Mouse (Mus musculus) forebrain, postnatal 0 days (tissue): ENCODE data around the gene Etnk2. TPM values are rescaled to one million over a fixed set of nuclear protein-coding genes. Genes with fewer than 3 reads are reported as not detected.

Experiments
- ATAC-seq: fragments of 200-750 bp; cut with Nextera tagmentation; 2 replicates; pipeline ENCODE4 v1.8.0; 2017; ENCODE audit warnings: mild to moderate bottlenecking, moderate library complexity
- DNase-seq: peaks from one replicate; pipeline ENCODE4 v3.0.0-alpha.2; 2015
- H3K27ac ChIP-seq: fragments of 300-500 bp; sonication (generic); 2 replicates; pipeline ENCODE4 v1.5.1; 2014; ENCODE audit warnings: low read depth, mild to moderate bottlenecking, antibody characterized with exemption, low read length, moderate library complexity, mixed read lengths
- H3K27me3 ChIP-seq: fragments of 300-500 bp; sonication (generic); 2 replicates; pipeline ENCODE4 v1.6.1; 2014; ENCODE audit warnings: mild to moderate bottlenecking, low read length, mixed read lengths; ENCODE audit not compliant: insufficient read depth
- H3K36me3 ChIP-seq: fragments of 300-500 bp; sonication (generic); 2 replicates; pipeline ENCODE4 v1.6.1; 2014; ENCODE audit warnings: mild to moderate bottlenecking, moderate library complexity; ENCODE audit not compliant: insufficient read depth
- H3K4me1 ChIP-seq: fragments of 300-500 bp; sonication (generic); 2 replicates; pipeline ENCODE4 v1.6.1; 2014; ENCODE audit warnings: antibody characterized with exemption; ENCODE audit not compliant: insufficient read depth
- H3K4me2 ChIP-seq: fragments of 300-500 bp; sonication (generic); 2 replicates; pipeline ENCODE4 v1.6.1; 2014; ENCODE audit warnings: low read depth, mild to moderate bottlenecking, moderate library complexity
- H3K4me3 ChIP-seq: fragments of 300-500 bp; sonication (generic); 2 replicates; pipeline ENCODE4 v1.5.1; 2014; ENCODE audit warnings: low read depth, low read length, mixed read lengths
- H3K9ac ChIP-seq: fragments of 300-500 bp; sonication (generic); 2 replicates; pipeline ENCODE4 v1.6.1; 2014; ENCODE audit warnings: mild to moderate bottlenecking
- H3K9me3 ChIP-seq: fragments of 300-500 bp; sonication (generic); 2 replicates; pipeline ENCODE4 v1.6.1; 2016; ENCODE audit warnings: low read length
- CTCF ChIP-seq: sonication (generic); IDR thresholded peaks from 2 replicates; pipeline ENCODE4 v1.5.1; 2016; ENCODE audit warnings: antibody characterized with exemption, control low read depth, low read depth
- WGBS: fragments of 180-500 bp; shearing (Covaris S2); extraction: QIAGEN DNeasy Blood & Tissue Kit; methylation state at CpG from one replicate; pipeline ENCODE4 v1.1.7; 2014; 5-methylcytosine and 5-hydroxymethylcytosine counted together
- polyA plus RNA-seq: library from polyadenylated mRNA; unstranded; fragments of >200 nt; fragmentation: Nextera tagmentation; extraction: Ambion mirVana; gene quantifications from 2 replicates; pipeline ENCODE4 v1.2.1, GENCODE M21; 2015
- total RNA-seq: library from RNA; depleted of rRNA; stranded (reverse); fragments of >200 nt; gene quantifications from 2 replicates; pipeline ENCODE4 v1.2.3, GENCODE M21; 2014; rRNA removed

The Etnk2 gene
- total and polyA plus RNA-seq, 2 experiments from 2014 or later = 17.6 to 25.3 TPM

GRCm38 (mm10) chr1:133423543-133424480 is 60.4 kb downstream of the Etnk2 start, which contains the start of gene Sox13:
Gene Sox13 (minus strand): TSS chr1:133424377.
- Histone ChIP-seq H3K27ac (peak within 1 kb of the TSS; percentile 69), H3K9me3 (no peaks in the 10 kb centered on the region), H3K4me2 (peak within 1 kb of the TSS; percentile 100), H3K27me3 (no peaks in the 10 kb centered on the region), H3K4me1 (no peaks in the 10 kb centered on the region), H3K9ac (peak within 1 kb of the TSS; percentile 58), H3K36me3 (no peaks in the 10 kb centered on the region), H3K4me3 (peak within 1 kb of the TSS; percentile 67)
- 3% methylated on average over 102 of the region's 128 CpGs for whole genome bisulfite sequencing
- DNase-seq (peak; percentile 60), ATAC-seq (peak; percentile 86)
- TF ChIP-seq CTCF = no peak

GRCm38 (mm10) chr1:133424547-133425140 is 61.3 kb downstream of the Etnk2 start:
- H3K4me3 ChIP-seq = peak overlapping the region; percentile 67; the same call in 1 of the 2 replicates
- 58% methylated on average over 4 of the region's 4 CpGs for WGBS
- H3K27me3 ChIP-seq = no peaks in the 10 kb centered on the region
- no peak overlapping the region for H3K27ac ChIP-seq
- H3K4me2 ChIP-seq = peak overlapping the region; percentile 100; the same call in 1 of the 2 replicates
- no peak overlapping the region for H3K9ac ChIP-seq
- H3K36me3 ChIP-seq = no peaks in the 10 kb centered on the region
- no peaks in the 10 kb centered on the region for H3K9me3 ChIP-seq
- no peak for TF ChIP-seq CTCF
- DNase-seq (no peak), ATAC-seq (no peak)
- H3K4me1 ChIP-seq = no peaks in the 10 kb centered on the region

Other genes with a start within 250 kb of the Etnk2 start
- gene Ppp1r15b, start 232.4 kb upstream of the Etnk2 start, total RNA-seq = 35.0 and 49.5 TPM in 2 replicates
- gene Ppp1r15b, start 232.4 kb upstream of the Etnk2 start, polyA plus RNA-seq = 13.9 and 18.7 TPM in 2 replicates
- gene Plekha6, start 199.4 kb upstream of the Etnk2 start, total RNA-seq = 23.2 and 28.6 TPM in 2 replicates
- gene Plekha6, start 199.4 kb upstream of the Etnk2 start, polyA plus RNA-seq = 3.4 and 5.7 TPM in 2 replicates
- gene Golt1a, start 53.8 kb upstream of the Etnk2 start, total RNA-seq = 0.15 and 0.29 TPM in 2 replicates
- gene Golt1a, start 53.8 kb upstream of the Etnk2 start, polyA plus RNA-seq = 0.19 TPM in 1 of 2 replicates, not detected in the other
- gene Kiss1, start 41.7 kb upstream of the Etnk2 start, total RNA-seq = not detected in 2 replicates
- gene Kiss1, start 41.7 kb upstream of the Etnk2 start, polyA plus RNA-seq = not detected in 2 replicates
- gene Ren1, start 13.1 kb upstream of the Etnk2 start, total RNA-seq = 0.14 and 0.15 TPM in 2 replicates
- gene Ren1, start 13.1 kb upstream of the Etnk2 start, polyA plus RNA-seq = 0.12 and 0.88 TPM in 2 replicates
- gene Sox13, start 60.8 kb downstream of the Etnk2 start, total RNA-seq = 8.0 and 9.7 TPM in 2 replicates
- 2.0 and 3.0 TPM in 2 replicates for gene Sox13, start 60.8 kb downstream of the Etnk2 start, polyA plus RNA-seq
- gene Snrpe, start 246.7 kb downstream of the Etnk2 start, total RNA-seq = 199 and 291 TPM in 2 replicates
- 418 and 566 TPM in 2 replicates for gene Snrpe, start 246.7 kb downstream of the Etnk2 start, polyA plus RNA-seq